Mouse (Mus musculus) stomach, embryonic 15.5 days (tissue): ENCODE data around the gene Spag8. TPM values are rescaled to one million over a fixed set of nuclear protein-coding genes. Genes with fewer than 3 reads are reported as not detected.

Experiments
- ATAC-seq: fragments of 200-750 bp; cut with Nextera tagmentation; 2 replicates; pipeline ENCODE4 v1.8.0; 2017; ENCODE audit warnings: low read depth, moderate number of reproducible peaks, moderate TSS enrichment; ENCODE audit not compliant: insufficient read depth, low FRiP score
- H3K27ac ChIP-seq: fragments of 300-500 bp; sonication (generic); 2 replicates; pipeline ENCODE4 v1.5.1; 2015; ENCODE audit warnings: mild to moderate bottlenecking, inconsistent platforms
- H3K27me3 ChIP-seq: fragments of 300-500 bp; sonication (generic); replicated peaks from 2 replicates; pipeline ENCODE4 v1.6.1; 2015; ENCODE audit warnings: inconsistent platforms
- H3K36me3 ChIP-seq: fragments of 300-500 bp; sonication (generic); 2 replicates; pipeline ENCODE4 v1.6.1; 2015; ENCODE audit warnings: inconsistent platforms
- H3K4me1 ChIP-seq: fragments of 300-500 bp; sonication (generic); 2 replicates; pipeline ENCODE4 v1.6.1; 2015; ENCODE audit warnings: inconsistent platforms
- H3K4me2 ChIP-seq: fragments of 300-500 bp; sonication (generic); 2 replicates; pipeline ENCODE4 v1.6.1; 2015; ENCODE audit warnings: mild to moderate bottlenecking, inconsistent platforms
- H3K4me3 ChIP-seq: fragments of 300-500 bp; sonication (generic); replicated peaks from 2 replicates; pipeline ENCODE4 v1.5.1; 2015; ENCODE audit warnings: inconsistent platforms
- H3K9ac ChIP-seq: fragments of 300-500 bp; sonication (generic); 2 replicates; pipeline ENCODE4 v1.6.1; 2015; ENCODE audit warnings: inconsistent platforms
- H3K9me3 ChIP-seq: fragments of 300-500 bp; sonication (generic); 2 replicates; pipeline ENCODE4 v1.6.1; 2016; ENCODE audit warnings: inconsistent platforms
- WGBS: fragments of 180-500 bp; shearing (Covaris S2); methylation state at CpG from one replicate; pipeline ENCODE4 v1.1.7; 2015; 5-methylcytosine and 5-hydroxymethylcytosine counted together
- polyA plus RNA-seq: library from polyadenylated mRNA; unstranded; fragments of >200 nt; fragmentation: Nextera tagmentation; extraction: Ambion mirVana; gene quantifications from 2 replicates; pipeline ENCODE4 v1.2.1, GENCODE M21; 2015

Gene Spag8
- polyA plus RNA-seq, 1 experiment from 2014 or later, result 0.80 TPM

DNA sequence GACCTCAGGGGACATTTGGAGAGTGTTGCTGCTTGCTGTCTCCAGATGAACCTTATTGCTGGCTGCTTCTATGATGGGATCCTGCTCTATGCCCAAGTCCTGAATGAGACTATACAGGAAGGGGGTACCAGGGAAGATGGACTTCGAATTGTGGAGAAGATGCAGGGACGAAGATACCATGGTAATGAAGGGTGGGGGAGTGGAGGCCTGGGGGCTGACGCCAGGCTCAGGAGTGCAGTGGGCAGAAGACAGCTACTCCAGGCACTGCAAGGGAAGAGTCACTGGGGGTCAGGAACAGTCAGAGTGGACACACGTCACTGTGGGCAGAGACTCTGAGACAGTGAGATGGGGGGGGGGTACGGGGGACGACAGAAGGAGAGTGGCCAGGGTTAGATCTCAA lies 12.9 kb downstream of the Spag8 start:
- Histone ChIP-seq H3K4me3 (no peak overlapping the region), H3K4me1 (no peaks in the 10 kb centered on the region), H3K27ac (no peak overlapping the region), H3K4me2 (no peak overlapping the region), H3K27me3 (no peaks in the 10 kb centered on the region), H3K9me3 (no peaks in the 10 kb centered on the region), H3K36me3 (no peaks in the 10 kb centered on the region), H3K9ac (no peak overlapping the region)
- WGBS, result 84% methylated on average over 6 of the region's 6 CpGs
- ATAC-seq, result no peak

DNA sequence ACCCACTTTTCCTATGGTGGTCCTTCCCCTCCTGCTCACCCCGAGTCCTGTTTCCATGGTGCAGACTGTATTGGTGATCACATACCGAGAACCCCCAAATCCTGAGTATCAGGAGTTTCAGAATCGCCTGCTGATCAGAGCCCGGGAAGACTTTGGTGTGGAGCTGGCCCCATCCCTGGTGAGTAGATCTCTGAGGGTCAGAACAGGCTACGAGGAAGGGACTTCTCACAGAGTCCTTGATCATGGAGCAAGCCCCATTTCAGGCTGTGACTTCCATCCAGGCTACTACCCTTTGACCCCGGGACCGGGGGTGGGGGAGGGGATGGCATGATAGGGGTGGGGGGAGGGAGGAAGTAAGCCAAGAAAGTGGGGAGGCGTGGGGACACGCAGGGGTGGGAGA lies 13.3 kb downstream of the Spag8 start:
- no peaks in the 10 kb centered on the region for H3K27me3 ChIP-seq
- no peak overlapping the region for H3K9ac ChIP-seq
- H3K4me3 ChIP-seq, result no peak overlapping the region
- WGBS, result 69% methylated on average over 9 of the region's 9 CpGs
- H3K27ac ChIP-seq, result no peak overlapping the region
- H3K36me3 ChIP-seq, result no peaks in the 10 kb centered on the region
- no peak for ATAC-seq
- no peaks in the 10 kb centered on the region for H3K9me3 ChIP-seq
- H3K4me1 ChIP-seq, result no peaks in the 10 kb centered on the region
- H3K4me2 ChIP-seq, result no peak overlapping the region

DNA sequence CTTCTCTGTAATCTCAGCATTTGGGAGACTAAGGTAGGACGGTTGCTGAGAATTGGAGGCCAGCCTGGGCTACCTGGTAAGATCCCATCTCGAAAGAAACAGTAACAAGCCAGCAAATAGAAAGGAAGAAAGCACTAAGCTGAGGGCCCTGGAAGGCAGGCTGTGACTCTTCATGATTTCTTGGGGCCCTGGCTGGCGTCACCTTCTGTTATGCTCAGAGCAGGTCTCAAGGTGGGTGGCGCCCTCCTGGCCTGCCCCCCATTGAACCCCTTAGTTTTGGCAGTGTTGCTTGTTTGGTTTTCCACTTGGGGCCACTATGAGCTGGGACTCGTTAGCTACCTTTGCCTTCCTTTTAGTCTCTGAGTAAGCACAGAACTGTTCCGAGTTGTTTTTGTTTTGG lies 16.6 kb downstream of the Spag8 start:
- Histone ChIP-seq H3K27ac (no peak overlapping the region), H3K9me3 (no peaks in the 10 kb centered on the region), H3K9ac (no peak overlapping the region), H3K27me3 (0 out of 2 replicates have a peak, but pooled peaks cover 8% of the 10 kb centered on the region), H3K4me2 (no peak overlapping the region), H3K36me3 (no peaks in the 10 kb centered on the region), H3K4me3 (no peak overlapping the region), H3K4me1 (peaks cover 18% of the 10 kb centered on the region)
- no peak for ATAC-seq
- 68% methylated on average over 6 of the region's 6 CpGs for WGBS

DNA sequence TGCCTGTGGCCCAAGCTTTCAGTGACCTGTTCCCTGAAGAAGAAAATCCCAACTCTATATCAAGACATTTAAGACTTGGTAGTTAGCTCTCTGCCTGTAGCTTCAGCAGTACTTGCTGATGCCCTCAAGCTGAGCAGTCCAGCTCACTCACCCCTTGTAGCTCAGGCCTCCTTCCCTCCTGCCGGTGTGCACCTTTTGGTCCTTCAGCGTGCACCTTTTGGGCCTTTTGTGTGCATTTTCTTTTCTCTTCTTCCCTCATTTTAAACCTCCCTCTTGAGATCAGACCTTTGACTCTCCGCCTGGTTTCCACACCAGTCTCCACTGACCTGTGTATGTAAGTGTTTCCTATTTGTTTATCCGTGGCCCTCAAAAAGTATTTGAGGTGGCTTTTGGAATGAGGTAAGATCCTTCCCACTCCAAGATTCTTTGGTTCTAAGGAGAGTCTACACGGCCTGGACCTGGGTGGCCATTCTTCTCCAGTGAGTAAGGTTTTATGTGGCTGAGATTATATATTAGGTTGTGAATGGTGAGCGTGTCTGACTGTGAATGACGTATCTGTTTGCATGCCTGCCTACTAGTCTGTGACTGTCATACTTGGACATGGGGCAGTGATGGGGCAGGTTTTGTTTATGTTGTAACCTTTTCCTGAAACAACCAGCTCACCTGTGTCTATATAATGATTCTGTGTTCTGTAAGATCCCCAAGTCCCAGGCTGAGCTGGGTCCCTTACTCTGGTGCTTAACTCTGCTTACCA lies 18.6 kb downstream of the Spag8 start:
- H3K27me3 ChIP-seq, result 0 out of 2 replicates have a peak, but pooled peaks cover 8% of the 10 kb centered on the region
- H3K9me3 ChIP-seq, result no peaks in the 10 kb centered on the region
- no peak overlapping the region for H3K4me3 ChIP-seq
- H3K4me1 ChIP-seq, result peaks cover 28% of the 10 kb centered on the region
- ATAC-seq, result no peak
- H3K4me2 ChIP-seq, result no peak overlapping the region
- H3K9ac ChIP-seq, result no peak overlapping the region
- no peak overlapping the region for H3K27ac ChIP-seq
- no peaks in the 10 kb centered on the region for H3K36me3 ChIP-seq
- WGBS, result 85% methylated on average over 7 of the region's 7 CpGs

DNA sequence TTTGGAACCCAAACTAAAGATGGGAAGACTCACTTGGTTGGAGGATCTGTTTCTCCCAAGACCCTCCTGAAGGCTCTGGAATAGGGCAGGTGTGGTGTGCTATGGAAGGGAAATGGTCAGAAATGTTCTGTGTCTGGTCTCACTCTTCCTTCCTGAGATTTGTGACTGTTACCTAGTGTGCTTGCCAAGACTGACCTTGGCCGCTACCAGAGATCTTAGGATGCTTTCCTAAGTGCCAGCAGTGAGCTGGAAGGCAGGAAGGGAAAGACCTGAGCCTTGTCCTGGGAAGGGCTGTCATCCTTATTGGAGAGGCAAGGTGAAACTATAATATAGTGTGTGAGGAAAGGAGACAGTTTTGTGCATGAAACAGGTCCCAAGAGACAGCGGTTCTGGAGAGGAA lies 19.7 kb downstream of the Spag8 start:
- no peak overlapping the region for H3K4me3 ChIP-seq
- H3K9ac ChIP-seq, result no peak overlapping the region
- no peak for ATAC-seq

DNA sequence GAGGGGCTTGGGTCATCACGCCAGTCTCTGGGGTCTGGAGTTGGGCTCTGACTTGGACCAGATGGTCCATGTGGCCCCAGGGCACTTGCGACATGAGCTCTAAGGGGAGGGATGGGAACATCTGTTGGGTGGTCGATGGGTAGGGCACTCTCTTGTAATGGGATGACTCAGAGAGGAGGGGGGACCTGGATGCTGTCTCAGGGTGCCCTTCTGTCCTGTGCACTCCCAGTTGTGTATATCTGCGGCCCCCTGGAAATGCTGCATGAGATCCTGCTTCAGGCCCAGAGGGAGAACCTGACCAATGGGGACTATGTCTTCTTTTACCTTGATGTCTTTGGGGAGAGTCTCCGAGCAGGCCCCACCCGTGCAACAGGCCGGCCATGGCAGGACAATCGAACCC lies 20.1 kb downstream of the Spag8 start:
- H3K4me2 ChIP-seq, result peak overlapping the region; percentile 91
- H3K4me3 ChIP-seq, result no peak overlapping the region
- no peaks in the 10 kb centered on the region for H3K36me3 ChIP-seq
- peaks cover 28% of the 10 kb centered on the region for H3K4me1 ChIP-seq
- no peaks in the 10 kb centered on the region for H3K9me3 ChIP-seq
- H3K9ac ChIP-seq, result no peak overlapping the region
- H3K27ac ChIP-seq, result no peak overlapping the region
- H3K27me3 ChIP-seq, result 0 out of 2 replicates have a peak, but pooled peaks cover 8% of the 10 kb centered on the region
- no peak for ATAC-seq
- whole genome bisulfite sequencing, result 80% methylated on average over 8 of the region's 8 CpGs

More for the DNA sequence above, 19.7 kb downstream of the Spag8 start:
- WGBS, result 91% methylated on average over 2 of the region's 2 CpGs
- H3K4me2 ChIP-seq, result no peak overlapping the region
- no peaks in the 10 kb centered on the region for H3K36me3 ChIP-seq
- H3K9me3 ChIP-seq, result no peaks in the 10 kb centered on the region
- H3K27ac ChIP-seq, result no peak overlapping the region
- H3K27me3 ChIP-seq, result 0 out of 2 replicates have a peak, but pooled peaks cover 8% of the 10 kb centered on the region
- H3K4me1 ChIP-seq, result peaks cover 28% of the 10 kb centered on the region

DNA sequence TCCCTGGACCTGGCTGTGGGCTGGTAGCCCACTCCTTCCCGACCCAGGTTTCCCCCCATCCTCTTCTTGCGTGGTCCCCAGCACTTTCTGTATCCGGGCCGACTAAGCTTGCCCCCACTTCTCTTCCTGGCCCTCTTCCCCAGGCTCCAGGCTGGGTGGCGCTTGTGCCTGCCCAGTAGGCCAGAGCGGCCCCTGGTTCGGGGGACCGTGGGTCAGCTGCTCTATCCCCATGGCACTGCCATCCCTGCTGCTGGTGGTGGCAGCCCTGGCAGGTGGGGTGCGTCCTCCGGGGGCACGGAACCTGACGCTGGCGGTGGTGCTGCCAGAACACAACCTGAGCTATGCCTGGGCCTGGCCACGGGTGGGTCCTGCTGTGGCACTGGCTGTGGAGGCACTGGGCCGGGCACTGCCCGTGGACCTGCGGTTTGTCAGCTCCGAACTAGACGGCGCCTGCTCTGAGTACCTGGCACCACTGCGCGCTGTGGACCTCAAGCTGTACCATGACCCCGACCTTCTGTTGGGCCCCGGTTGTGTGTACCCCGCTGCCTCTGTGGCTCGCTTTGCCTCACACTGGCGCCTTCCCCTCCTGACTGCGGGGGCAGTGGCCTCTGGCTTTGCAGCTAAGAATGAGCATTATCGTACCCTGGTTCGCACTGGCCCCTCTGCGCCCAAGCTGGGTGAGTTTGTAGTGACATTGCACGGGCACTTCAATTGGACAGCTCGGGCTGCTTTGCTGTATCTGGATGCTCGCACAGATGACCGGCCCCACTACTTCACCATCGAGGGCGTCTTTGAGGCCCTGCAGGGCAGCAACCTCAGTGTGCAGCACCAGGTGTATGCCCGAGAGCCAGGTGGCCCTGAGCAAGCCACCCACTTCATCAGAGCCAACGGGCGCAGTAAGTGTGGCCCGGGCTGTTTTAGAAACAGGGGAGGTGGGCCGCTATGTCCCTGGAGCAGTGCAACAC lies 21.2 kb downstream of the Spag8 start:
- Histone ChIP-seq H3K4me1 (peaks cover 28% of the 10 kb centered on the region), H3K9me3 (no peaks in the 10 kb centered on the region), H3K27ac (peak overlapping the region; percentile 66), H3K9ac (peak overlapping the region; percentile 66), H3K4me2 (peak overlapping the region; percentile 91), H3K36me3 (no peaks in the 10 kb centered on the region), H3K4me3 (peak overlapping the region; percentile 61), H3K27me3 (0 out of 2 replicates have a peak, but pooled peaks cover 8% of the 10 kb centered on the region)
- WGBS, result 51% methylated on average over 42 of the region's 42 CpGs
- ATAC-seq, result 0 out of 2 replicates have a peak, but pooled peaks have one; percentile 33

DNA sequence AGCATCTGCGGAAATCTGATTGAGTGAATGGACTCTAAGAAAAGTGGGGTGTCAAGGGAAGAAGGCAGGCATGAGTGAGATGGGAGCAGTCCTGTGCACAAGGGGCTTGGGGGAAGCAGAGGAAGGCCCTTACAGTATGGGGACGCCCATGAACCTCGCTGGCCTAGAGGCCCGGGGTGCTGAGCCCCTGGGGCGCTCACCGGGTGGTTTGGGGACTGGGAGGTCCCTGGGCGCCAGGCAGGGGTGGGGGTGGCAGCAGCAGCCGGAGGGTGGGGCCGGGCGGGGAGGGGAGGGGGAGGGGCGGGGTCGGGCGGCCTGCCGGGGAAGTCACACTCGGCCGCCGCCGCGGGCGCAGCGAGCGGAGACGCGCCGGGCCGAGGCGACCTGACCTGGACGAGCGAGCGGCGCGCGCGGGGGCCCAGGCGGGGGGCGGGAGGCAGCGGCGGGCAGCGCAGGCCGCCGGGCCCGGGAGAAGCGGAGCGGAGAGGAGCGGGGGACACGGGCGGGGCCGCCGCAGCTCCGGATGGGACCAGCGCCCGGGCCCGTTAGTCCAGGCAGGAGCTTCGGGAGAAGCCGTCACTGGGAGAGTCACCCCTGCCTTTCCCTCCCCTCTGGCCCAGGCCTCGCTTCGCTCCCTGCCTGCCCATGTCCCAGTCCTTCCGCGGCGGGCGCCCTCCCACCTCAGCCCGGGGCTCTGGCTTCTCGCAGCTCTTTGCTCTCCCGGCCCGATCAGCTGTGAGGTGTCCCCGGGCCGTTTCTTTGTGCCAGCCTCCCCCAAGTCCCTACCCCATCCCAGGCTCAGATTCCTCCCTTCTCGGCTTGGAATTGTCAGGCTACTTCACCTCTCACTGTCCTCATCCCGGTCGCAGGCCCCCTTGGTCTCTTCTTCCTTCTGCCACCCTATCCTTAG lies 22.1 kb downstream of the Spag8 start, which contains the start of gene Npr2:
TSS of gene Npr2 (plus strand) at position 890 of the 910 bp plus-strand sequence.
- ATAC-seq, result peak; percentile 38; the same call in 1 of the 2 replicates
- 0 out of 2 replicates have a peak, but pooled peaks cover 8% of the 10 kb centered on the region for H3K27me3 ChIP-seq
- peak within 1 kb of the TSS; percentile 61 for H3K4me3 ChIP-seq
- no peaks in the 10 kb centered on the region for H3K36me3 ChIP-seq
- 2% methylated on average over 45 of the region's 70 CpGs for WGBS
- peaks cover 28% of the 10 kb centered on the region for H3K4me1 ChIP-seq
- peak within 1 kb of the TSS; percentile 66 for H3K9ac ChIP-seq
- peak within 1 kb of the TSS; percentile 66 for H3K27ac ChIP-seq
- peak within 1 kb of the TSS; percentile 91 for H3K4me2 ChIP-seq
- no peaks in the 10 kb centered on the region for H3K9me3 ChIP-seq

DNA sequence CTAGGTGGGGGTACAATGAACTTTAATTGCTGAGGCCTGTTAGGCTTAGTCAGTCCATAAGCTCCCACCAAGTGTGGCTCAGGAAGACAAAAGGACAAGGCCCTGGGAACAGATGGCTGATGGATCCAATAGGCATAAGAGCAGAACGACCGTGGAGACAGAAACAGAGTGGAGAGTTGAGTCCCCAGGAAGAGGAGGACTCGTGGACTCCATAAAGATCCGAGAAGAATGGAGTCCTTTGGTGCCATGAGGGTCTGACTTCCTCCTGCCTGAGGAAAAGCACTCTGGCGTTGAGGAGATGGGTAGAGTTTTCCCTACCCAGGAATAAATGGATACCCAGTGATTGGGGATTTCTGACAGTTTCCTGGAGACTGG lies 22.7 kb downstream of the Spag8 start:
- Histone ChIP-seq H3K4me3 (peak overlapping the region; percentile 61; the same call in 1 of the 2 replicates), H3K27me3 (0 out of 2 replicates have a peak, but pooled peaks cover 8% of the 10 kb centered on the region), H3K4me2 (peak overlapping the region; percentile 91), H3K27ac (peak overlapping the region; percentile 44), H3K9me3 (no peaks in the 10 kb centered on the region; the same call in 1 of the 2 replicates), H3K4me1 (peaks cover 28% of the 10 kb centered on the region), H3K9ac (no peak overlapping the region), H3K36me3 (no peaks in the 10 kb centered on the region)
- 0 out of 2 replicates have a peak, but pooled peaks have one; percentile 11 for ATAC-seq
- 27% methylated on average over 5 of the region's 5 CpGs for WGBS

DNA sequence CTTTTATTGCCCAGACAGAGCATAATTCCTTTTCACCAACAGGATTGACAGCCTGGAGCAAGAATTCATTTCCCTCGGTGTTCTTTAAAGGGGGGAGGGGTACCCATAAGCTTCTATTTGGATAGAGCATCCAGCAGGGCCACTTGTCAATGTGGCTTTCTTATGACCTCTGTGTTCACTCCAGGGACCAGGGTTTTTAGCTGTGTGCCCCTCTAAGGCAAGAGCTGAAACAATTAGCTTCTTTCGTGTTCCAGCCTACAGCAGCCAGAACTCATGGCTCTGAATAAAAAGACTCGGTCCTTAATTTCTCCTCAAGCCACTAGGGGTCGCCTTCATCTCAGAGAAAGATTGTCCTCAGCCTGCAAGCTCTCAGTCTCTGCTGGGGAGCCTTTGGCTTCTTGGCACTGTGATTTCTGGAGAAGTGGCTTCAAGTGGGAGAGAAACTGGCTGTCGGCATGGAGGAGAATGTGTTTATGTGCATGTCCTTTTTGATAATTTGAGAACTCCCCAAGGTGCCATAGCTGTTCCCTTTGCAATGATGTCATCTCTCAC lies 23.3 kb downstream of the Spag8 start:
- H3K9ac ChIP-seq, result no peak overlapping the region

More for the DNA sequence above, 23.3 kb downstream of the Spag8 start:
- H3K4me2 ChIP-seq, result peak overlapping the region; percentile 91
- H3K4me3 ChIP-seq, result no peak overlapping the region
- H3K4me1 ChIP-seq, result peaks cover 28% of the 10 kb centered on the region
- peak overlapping the region; percentile 44; the same call in 1 of the 2 replicates for H3K27ac ChIP-seq
- no peaks in the 10 kb centered on the region for H3K36me3 ChIP-seq
- peak; percentile 29; the same call in 1 of the 2 replicates for ATAC-seq
- 11% methylated on average over 5 of the region's 5 CpGs for WGBS
- H3K27me3 ChIP-seq, result 0 out of 2 replicates have a peak, but pooled peaks cover 8% of the 10 kb centered on the region
- peaks cover 4% of the 10 kb centered on the region; the same call in 1 of the 2 replicates for H3K9me3 ChIP-seq
